Mouse (Mus musculus) lung, postnatal 0 days (tissue): ENCODE results near the gene Ddn.

Experiments
- CTCF ChIP-seq: IDR thresholded peaks from 2 replicates; pipeline ENCODE4 v1.5.1; 2016; ENCODE audit warnings: antibody characterized with exemption, mild to moderate bottlenecking
- EP300 ChIP-seq: IDR thresholded peaks from 2 replicates; pipeline ENCODE4 v1.6.1; 2016; ENCODE audit warnings: antibody characterized with exemption, mild to moderate bottlenecking, control low read depth

GRCm38 (mm10) chr15:98851229-98851818 lies 42.0 kb upstream of the Ddn start:
- TF ChIP-seq CTCF (no peak), EP300 (no peak)
